Mouse (Mus musculus) CH12.LX (cell line): Measurements from ENCODE around the gene Ap1s3. TPM values are rescaled to one million over a fixed set of nuclear protein-coding genes. Genes with fewer than 3 reads are reported as not detected.
A peak's percentile ranks its signal among the peaks of the same experiment; 100 is the strongest.
"Not testable (repeated sequence)": the region's sequence is repeated elsewhere in the genome, so short reads cannot be mapped to it uniquely, and the experiment has no call there.

Experiments
- DNase-seq: peaks from one replicate; pipeline ENCODE4 v3.0.0-alpha.2; 2013; ENCODE audit errors: extremely low read depth
- H3K27ac ChIP-seq: 2 replicates; pipeline ENCODE4 v1.5.1; 2012; ENCODE audit warnings: low read depth, mild to moderate bottlenecking, control low read depth, moderate library complexity; ENCODE audit not compliant: insufficient read depth
- H3K27me3 ChIP-seq: replicated peaks from 2 replicates; pipeline ENCODE3; 2012; ENCODE audit warnings: inconsistent platforms
- H3K36me3 ChIP-seq, 2 experiments: replicated peaks in 1 of 2; 2 replicates each; pipeline versions ENCODE3 to v1.6.1; 2012; ENCODE audit warnings: inconsistent platforms in 1 of 2, low read length in 1 of 2, mild to moderate bottlenecking in 1 of 2, mixed read lengths in 1 of 2, moderate library complexity in 1 of 2; ENCODE audit not compliant: control insufficient read depth in 1 of 2, insufficient read depth in 1 of 2
- H3K4me1 ChIP-seq, 2 experiments: 2 replicates each; pipeline ENCODE4 v1.6.1; 2012; ENCODE audit warnings: inconsistent platforms in 1 of 2, moderate library complexity in 1 of 2; ENCODE audit not compliant: insufficient read depth in 2 of 2, control insufficient read depth in 1 of 2
- H3K4me2 ChIP-seq: 2 replicates; pipeline ENCODE4 v1.6.1; 2012; ENCODE audit warnings: low read depth, mild to moderate bottlenecking, control low read depth; ENCODE audit not compliant: poor library complexity, insufficient read depth, severe bottlenecking
- H3K4me3 ChIP-seq, 3 experiments: fragments of 150-350 bp in 1 of 3; sonication (generic) in 1 of 3; replicated peaks in 1 of 3; 2 replicates each; pipeline versions ENCODE3 to v1.5.1; 2011 to 2012; ENCODE audit warnings: low read depth in 2 of 3, low read length in 2 of 3, mild to moderate bottlenecking in 2 of 3, moderate library complexity in 2 of 3, control low read depth in 1 of 3, improper control_type of control experiment in 1 of 3, inconsistent platforms in 1 of 3, mixed read lengths in 1 of 3; ENCODE audit not compliant: poor library complexity in 1 of 3
- H3K79me2 ChIP-seq: replicated peaks from 2 replicates; pipeline ENCODE4 v1.6.1; 2012; ENCODE audit warnings: mild to moderate bottlenecking, moderate library complexity; ENCODE audit not compliant: control insufficient read depth, poor library complexity, insufficient read depth, severe bottlenecking; ENCODE audit errors: extremely low read depth
- H3K9ac ChIP-seq: 2 replicates; pipeline ENCODE4 v1.6.1; 2012; ENCODE audit warnings: low read depth, mild to moderate bottlenecking, control low read depth, moderate library complexity; ENCODE audit not compliant: insufficient read depth
- H3K9me3 ChIP-seq: replicated peaks from 2 replicates; pipeline ENCODE3; 2012; ENCODE audit warnings: low read length, inconsistent platforms, mixed read lengths
- BHLHE40 ChIP-seq: IDR thresholded peaks from 2 replicates; pipeline ENCODE4 v1.6.1; 2011; ENCODE audit warnings: mild to moderate bottlenecking, low read depth, low read length, improper control_type of control experiment
- CTCF ChIP-seq, 2 experiments: IDR thresholded peaks in 1 of 2; conservative IDR thresholded peaks in 1 of 2; 2 replicates each; pipeline ENCODE4 v1.5.1; 2011 to 2012; ENCODE audit warnings: low read depth in 2 of 2, low read length in 2 of 2, improper control_type of control experiment in 1 of 2, inconsistent platforms in 1 of 2, mild to moderate bottlenecking in 1 of 2, moderate library complexity in 1 of 2
- JUND ChIP-seq: conservative IDR thresholded peaks from 2 replicates; pipeline ENCODE4 v1.6.1; 2011; ENCODE audit warnings: low read depth, low read length, improper control_type of control experiment
- NRF1 ChIP-seq: IDR thresholded peaks from 2 replicates; pipeline ENCODE4 v1.6.1; 2014; ENCODE audit warnings: low read depth, mild to moderate bottlenecking, inconsistent platforms, low read length, improper control_type of control experiment, moderate library complexity
- dilution Hi-C: fragments of 300-500 bp; cut with MboI; formaldehyde crosslinking; loops from 2 replicates; pipeline ENCODE4 v1.14.3; 2020; ENCODE audit warnings: low sequenced_read_pairs; ENCODE audit not compliant: extremely low pct_unique_long_range_greater_than_20kb, extremely low pct_ligation_motif_present
- in situ Hi-C: fragments of 300-500 bp; cut with MboI; formaldehyde crosslinking; loops from 3 replicates; pipeline ENCODE4 v1.14.3; 2019; ENCODE audit warnings: low sequenced_read_pairs, low pct_ligation_motif_present, low pct_unique_long_range_greater_than_20kb, mixed read lengths
- polyA plus RNA-seq: library from polyadenylated mRNA; unstranded; fragments of >175 nt; gene quantifications from 2 replicates; pipeline ENCODE4 v1.2.1, GENCODE M21; 2012; ENCODE audit warnings: low read depth; ENCODE audit not compliant: insufficient read length
- total RNA-seq, 2 experiments: library from RNA; depleted of rRNA; stranded (reverse); fragments of 300-350 nt in 1 of 2; fragments of >200 nt in 1 of 2; gene quantifications; 2 replicates each; pipeline ENCODE4 v1.2.3; 2012 to 2014

Gene Ap1s3
- total and polyA plus RNA-seq, 3 experiments = 10.5 to 36.6 (median 13.9) TPM

DNA sequence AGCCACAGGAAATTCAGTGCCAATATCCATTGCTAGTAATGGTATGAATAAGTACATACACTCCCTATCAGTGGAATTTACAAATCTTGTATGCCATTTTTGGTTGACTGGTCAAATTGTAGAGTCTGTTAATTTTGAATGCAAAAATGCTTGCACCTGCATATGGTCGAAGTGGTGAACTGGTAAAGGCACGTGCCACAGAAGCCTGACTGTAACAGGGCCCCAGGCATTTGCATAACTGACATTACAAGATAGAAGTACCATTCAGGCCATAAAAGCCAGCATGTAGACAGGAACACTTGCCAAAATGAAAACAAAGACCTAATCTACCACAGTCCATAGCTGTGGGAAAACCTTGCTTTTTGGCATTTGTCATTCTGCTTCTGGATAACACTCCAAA is 55.3 kb downstream of the Ap1s3 start:
- peaks cover 0 to 27% of the 10 kb centered on the region in 2 experiments; a peak in 2 of 4 replicates for H3K4me1 ChIP-seq
- H3K36me3 ChIP-seq = peaks cover 9 to 60% of the 10 kb centered on the region in 2 experiments
- no peak overlapping the region for H3K4me3 ChIP-seq
- TF ChIP-seq JUND (no peak), BHLHE40 (peak; percentile 78)
- H3K9ac ChIP-seq = no peak overlapping the region
- in situ Hi-C loops (no loop called here), dilution Hi-C loops (no loop called here)
- H3K79me2 ChIP-seq = no peaks in the 10 kb centered on the region
- H3K4me2 ChIP-seq = no peak overlapping the region
- no peaks in the 10 kb centered on the region for H3K27me3 ChIP-seq
- DNase-seq = no peak
- H3K27ac ChIP-seq = no peak overlapping the region
- peaks cover 17% of the 10 kb centered on the region for H3K9me3 ChIP-seq

DNA sequence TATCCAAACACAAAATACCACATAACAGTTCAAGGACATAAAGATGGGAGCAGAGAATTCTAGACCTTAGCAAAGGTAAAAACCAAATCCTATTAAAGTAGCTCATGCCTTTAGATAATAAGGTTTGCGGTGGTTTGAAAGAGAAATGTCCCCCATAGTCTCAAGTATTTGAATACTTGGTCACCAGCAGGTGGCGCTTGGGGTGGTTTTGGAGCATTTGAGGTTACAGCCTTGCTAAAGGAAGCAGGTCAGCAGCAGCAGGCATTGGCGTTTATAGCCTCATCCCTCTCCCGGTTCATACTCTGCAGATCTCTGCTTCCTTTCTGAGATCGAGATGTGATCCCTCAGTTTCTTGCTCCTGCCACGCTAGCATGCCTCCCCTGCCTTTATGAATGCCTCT is 57.3 kb downstream of the Ap1s3 start:
- peaks cover 17% of the 10 kb centered on the region for H3K9me3 ChIP-seq
- no peak for TF ChIP-seq NRF1
- TF ChIP-seq CTCF (conservative IDR thresholded peaks at IDR 0.05 in 1 of 2, IDR thresholded peaks at IDR 0.05 in 1 of 2; ENCODE audit: low read depth in 2 of 2, low read length in 2 of 2) = 0 out of 4 replicates have a peak, but pooled peaks of 1 of the 2 experiments have one; percentile 15
- H3K27me3 ChIP-seq = no peaks in the 10 kb centered on the region
- no peaks in the 10 kb centered on the region for H3K79me2 ChIP-seq
- peaks cover 9 to 66% of the 10 kb centered on the region in 2 experiments for H3K36me3 ChIP-seq
- no peak overlapping the region for H3K4me3 ChIP-seq
- DNase-seq = no peak
- dilution Hi-C loops = no loop called here
- peaks cover 0 to 14% of the 10 kb centered on the region in 2 experiments; a peak in 2 of 4 replicates for H3K4me1 ChIP-seq
- no peak overlapping the region for H3K4me2 ChIP-seq
- in situ Hi-C loops = no loop called here
- H3K9ac ChIP-seq = no peak overlapping the region
- no peak overlapping the region for H3K27ac ChIP-seq

DNA sequence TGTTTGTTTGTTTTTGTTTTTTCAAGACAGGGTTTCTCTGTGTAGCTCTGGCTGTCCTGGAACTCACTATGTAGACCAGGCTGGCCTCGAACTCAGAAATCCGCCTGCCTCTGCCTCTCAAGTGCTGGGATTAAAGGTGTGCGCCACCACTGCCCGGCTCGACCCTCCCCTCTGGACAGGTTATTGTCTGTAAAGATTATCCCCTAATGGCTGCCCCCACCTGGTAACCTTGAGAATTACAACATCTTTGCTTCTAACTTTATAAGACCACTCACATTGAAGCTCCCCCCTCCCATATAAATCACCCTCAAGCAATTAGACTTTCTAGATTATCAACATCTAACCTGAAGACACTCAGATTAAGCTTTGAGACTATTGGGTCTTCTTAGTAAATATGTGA is 60.5 kb downstream of the Ap1s3 start:
- H3K4me1 ChIP-seq, H3K27me3 ChIP-seq, dilution Hi-C loops, H3K9ac ChIP-seq, in situ Hi-C loops, DNase-seq, H3K4me3 ChIP-seq, H3K27ac ChIP-seq, H3K79me2 ChIP-seq, H3K4me2 ChIP-seq: not testable (repeated sequence)
- H3K36me3 ChIP-seq = peaks cover 9 to 58% of the 10 kb centered on the region in 2 experiments
- H3K9me3 ChIP-seq = peaks cover 16% of the 10 kb centered on the region

DNA sequence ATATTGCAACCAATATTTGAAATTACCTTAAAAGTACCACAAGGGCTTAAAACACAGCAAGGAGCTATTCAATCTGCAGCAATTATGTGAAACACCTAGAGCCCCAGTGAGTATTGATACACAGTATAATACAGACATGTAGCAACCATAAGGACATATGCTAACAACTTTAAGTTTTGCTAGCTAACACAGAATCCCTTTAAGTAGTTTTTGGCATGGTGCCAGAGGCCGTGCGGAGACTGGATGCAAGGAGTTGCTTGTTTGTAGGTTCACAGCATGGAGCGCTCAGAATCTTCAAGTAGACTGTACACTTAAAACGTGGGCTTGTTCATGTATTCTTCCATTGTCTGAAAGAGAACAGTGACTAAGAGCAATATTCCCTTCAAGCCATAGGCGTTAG is 62.9 kb downstream of the Ap1s3 start:
- peaks cover 0 to 48% of the 10 kb centered on the region in 2 experiments for H3K36me3 ChIP-seq
- H3K79me2 ChIP-seq, DNase-seq, H3K4me1 ChIP-seq, H3K27ac ChIP-seq, H3K27me3 ChIP-seq, H3K9me3 ChIP-seq, dilution Hi-C loops, in situ Hi-C loops, H3K4me3 ChIP-seq, H3K9ac ChIP-seq, H3K4me2 ChIP-seq: not testable (repeated sequence)
